Mouse (Mus musculus) embryonic fibroblast, embryonic 13.5 days (primary cell): ENCODE results near the gene Prl7a1.

ENCODE experiments used
- CTCF ChIP-seq: IDR thresholded peaks from 2 replicates; pipeline ENCODE4 v1.5.1; 2011; ENCODE audit warnings: mild to moderate bottlenecking, control low read depth, low read length, moderate library complexity, borderline replicate concordance; ENCODE audit not compliant: insufficient read depth
- POLR2A ChIP-seq: IDR thresholded peaks from 2 replicates; pipeline ENCODE4 v1.6.1; 2011; ENCODE audit warnings: low read depth, mild to moderate bottlenecking, control low read depth, low read length, moderate library complexity

GRCm38 (mm10) chr13:27642393-27642792 lies at the start of gene Prl7a1:
- no peak for TF ChIP-seq POLR2A
- no peak for TF ChIP-seq CTCF
